Mouse (Mus musculus): Measurements from ENCODE around the gene Osbpl9.
A peak's percentile ranks its signal among the peaks of the same experiment; 100 is the strongest.

Osbpl9 gene

DNA sequence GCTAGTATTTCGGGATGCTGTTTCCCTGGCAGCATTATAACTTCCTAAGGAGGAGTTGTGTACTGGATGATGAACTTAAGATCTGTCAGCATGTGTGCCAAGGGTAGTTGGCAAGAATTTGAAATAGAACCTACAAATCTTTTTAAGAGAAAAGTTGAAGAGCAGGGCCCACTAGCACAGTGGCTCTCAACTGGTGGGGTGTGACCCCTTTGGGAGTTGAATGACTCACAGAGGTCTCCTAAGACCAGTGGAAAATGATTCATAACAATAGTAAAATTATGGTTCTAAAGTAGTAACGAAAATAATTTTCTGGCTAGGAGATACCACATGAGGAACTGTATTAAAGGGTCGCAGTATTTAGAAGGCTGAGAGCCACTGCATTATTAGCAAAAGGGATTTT, 67.1 kb downstream of the Osbpl9 start:
- no peak for DNase-seq (ENCODE audit: low spot score in 2 of 2)

DNA sequence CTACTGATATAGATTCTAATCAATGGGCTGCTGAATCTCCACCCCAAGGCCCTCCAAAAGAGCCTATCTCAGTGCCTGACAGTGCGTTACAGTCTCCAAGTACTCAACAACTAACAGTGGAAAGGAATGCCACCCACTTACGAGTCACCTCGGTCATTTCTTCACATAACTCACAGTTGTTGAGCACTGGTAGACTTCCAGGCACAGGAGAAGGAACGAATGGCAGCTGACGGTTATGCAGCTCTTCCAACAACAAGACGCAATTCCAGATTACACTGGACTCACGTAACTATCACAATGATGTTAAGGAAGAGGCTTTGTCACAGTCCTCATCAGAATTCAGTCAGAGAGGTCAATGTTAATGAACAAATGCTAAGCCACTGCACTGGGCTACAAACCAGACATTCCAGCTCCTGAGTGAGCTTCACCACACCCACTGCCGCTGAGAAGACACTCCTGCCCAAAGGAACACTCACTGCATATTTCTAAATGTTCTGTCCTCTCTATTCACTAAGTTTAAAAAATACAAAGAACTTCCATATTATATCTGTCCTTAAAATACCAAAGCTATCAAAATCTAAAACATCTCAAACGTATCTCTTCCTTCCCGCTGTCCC, 70.7 kb downstream of the Osbpl9 start:
- no peak for DNase-seq (ENCODE audit: low spot score in 2 of 2)

DNA sequence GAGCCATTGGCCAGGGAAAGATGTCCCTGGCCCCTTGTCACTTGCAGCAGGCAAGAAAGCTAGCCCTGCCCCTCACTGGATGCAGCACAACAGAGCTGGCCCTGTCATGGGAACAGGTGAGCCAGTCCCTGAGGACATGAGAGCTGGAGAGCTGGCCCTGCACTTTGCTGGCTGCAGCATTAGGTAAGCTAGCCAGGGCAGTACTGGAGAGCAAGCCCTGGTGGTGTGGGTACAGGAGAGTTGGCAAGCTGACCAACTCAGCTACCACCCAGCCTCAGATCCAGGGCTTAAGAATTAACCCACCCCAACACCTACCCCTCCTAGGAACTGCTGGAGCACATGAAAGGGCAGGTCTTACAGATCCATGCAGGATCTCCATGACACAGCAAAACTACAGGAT, 73.1 kb downstream of the Osbpl9 start:
- no peak for DNase-seq (ENCODE audit: low spot score in 2 of 2)

DNA sequence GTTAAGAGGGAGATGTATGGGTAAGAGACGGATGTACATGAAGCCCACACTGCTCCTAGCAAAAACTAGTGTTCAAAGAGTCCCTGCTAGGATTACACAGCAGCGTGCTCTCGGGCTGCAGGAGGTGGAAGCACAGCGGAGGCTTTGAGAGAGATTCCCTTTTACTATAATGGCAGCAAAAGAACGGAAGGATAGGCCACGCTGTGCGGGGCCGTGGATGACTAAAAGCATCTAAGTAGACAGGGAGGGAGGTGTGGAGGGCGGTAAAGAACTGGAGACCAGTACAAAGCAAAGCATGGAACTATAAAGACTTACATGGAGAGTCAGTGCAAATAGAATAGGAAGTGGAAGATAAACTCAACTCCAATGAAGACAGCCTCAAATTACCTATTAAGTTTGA, 74.1 kb downstream of the Osbpl9 start:
- DNase-seq (ENCODE audit: low spot score in 2 of 2) = no peak

DNA sequence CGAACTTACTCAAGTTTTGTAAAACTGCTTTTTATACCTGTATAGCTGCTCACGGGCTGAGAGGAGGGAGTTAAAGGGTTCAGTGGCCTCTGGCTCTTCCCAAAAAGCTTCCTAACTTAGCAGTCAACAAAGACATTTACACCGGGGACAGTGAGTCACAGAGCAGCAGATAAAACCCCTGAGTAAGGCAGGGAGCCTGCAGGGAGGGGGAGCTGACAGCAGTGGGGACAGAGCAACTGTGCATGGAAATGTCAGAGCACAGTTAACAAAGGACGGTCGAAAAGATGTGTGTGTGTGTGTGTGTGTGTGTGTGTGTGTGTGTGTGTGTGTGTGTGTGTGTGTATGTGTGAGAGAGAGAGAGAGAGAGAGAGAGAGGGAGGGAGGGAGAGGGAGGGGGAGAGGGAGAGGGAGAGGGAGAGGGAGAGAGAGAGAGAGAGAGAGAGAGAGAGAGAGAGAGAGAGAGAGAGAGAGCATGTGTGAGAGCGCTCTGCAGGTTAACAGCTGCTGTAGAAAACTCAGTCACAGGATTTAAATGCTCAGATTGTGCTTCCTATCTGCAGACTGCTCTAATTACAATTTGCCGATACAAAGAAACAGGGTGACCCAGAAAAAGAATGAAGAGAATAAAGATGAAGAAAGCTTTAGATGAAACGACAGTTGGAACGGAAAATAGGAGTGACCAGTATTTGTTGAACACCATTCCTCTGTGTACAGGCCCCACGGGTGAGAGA, 75.1 kb downstream of the Osbpl9 start:
- no peak for DNase-seq (ENCODE audit: low spot score in 2 of 2)

DNA sequence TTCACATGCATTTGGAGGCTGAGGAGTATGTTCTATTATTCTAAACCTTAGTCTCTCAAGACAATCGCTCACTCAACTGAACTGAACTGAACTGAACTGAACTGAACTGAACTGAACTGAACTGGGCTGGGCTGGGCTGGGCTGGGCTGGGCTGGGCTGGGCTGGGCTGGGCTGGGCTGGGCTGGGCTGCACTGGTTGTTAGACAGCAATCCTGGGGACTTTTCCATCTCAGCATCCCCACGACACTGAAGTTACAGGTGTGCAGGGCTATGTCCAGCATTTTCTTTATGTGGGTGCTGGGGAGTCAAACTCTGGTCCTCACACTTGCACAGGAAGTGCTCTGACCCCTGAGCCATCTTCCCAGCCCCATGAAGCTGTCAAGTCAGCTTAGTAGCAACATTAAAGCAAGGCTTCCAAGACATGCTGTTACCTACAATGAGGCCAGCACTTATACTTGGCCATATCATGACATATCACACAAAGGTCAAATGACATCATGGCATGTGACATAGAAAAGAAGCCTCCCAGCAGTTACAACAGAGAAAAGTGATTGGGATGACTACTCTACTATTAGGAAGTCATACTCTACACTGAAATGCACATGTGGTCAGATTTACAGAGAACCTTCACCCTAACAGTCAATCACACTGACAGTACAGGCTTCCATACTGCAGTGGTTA, 76.2 kb downstream of the Osbpl9 start:
- DNase-seq (ENCODE audit: low spot score in 2 of 2) = no peak

DNA sequence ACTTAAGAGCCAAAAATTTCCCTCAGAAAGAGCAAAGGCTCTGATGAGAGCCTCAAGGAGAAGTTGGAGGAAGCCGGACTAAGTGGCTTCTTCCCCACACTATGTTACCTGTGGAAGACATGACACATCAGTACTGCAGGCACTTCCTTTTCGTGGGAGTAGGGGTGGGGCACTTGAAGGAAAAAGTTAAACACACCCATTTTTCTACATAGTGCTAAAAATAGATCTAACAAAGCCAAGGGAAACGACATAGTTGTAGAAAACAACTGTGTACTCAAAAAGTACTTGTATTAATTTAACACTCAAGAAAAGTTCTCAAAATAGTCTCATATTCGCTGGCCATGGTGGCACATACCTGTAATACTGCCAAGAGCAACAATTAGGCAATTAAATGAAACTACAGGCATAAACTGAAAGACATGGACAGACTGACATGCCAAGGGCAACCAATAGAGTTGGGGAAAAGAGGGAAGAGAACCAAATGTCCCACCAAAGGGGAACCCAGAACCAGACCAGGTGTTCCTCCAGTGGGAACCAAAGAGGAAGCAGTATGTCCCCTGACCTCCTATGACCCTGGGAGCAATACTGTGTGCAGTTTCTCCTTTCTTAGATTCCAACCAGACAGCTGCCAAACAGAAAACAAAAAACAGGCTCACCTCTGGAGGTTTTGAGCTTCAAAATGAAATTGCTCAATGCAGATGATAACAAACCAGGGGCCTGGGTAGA, 79.1 kb downstream of the Osbpl9 start:
- no peak for DNase-seq (ENCODE audit: low spot score in 2 of 2)

DNA sequence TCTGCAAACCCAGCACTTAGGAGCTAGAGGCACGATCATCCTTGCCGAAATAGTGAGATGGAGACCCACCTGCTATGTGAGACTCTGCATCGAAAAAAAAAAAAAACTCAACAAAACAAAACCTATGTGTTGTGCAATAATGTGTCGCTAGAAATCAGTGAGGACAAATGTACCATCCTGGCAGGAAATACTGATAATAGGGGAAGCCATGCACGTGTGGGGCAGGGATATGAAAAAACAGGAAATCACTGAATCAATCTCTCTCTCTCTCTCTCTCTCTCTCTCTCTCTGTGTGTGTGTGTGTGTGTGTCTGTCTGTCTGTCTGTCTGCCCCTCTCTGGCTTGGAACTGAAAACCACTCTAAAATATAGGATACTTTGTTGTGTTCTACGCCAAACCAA, 81.3 kb downstream of the Osbpl9 start:
- no peak for DNase-seq (ENCODE audit: low spot score in 2 of 2)

DNA sequence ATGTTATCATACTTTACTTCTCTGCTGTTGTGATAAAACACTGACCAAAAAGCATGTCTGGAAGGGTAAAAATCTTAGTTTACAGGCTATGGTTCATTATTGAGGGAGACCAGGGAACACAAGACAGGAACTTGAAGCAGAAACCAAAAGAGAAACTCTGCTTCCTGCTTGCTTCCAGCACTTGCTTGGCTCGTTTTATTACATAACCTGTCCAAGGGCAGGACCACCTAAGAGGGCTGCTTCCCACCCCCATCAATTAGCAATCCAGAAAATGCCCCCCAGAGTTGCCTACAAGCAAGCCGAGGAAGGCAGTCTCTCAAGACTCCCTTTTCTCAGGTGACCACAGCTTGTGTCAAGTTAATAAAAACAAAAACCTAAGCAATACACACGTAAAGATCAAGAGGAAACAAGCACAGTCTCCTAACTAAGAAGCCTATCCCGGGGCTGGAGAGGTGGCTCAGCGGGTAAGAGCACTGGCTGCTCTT, 82.4 kb downstream of the Osbpl9 start:
- DNase-seq (ENCODE audit: low spot score in 2 of 2) = no peak

DNA sequence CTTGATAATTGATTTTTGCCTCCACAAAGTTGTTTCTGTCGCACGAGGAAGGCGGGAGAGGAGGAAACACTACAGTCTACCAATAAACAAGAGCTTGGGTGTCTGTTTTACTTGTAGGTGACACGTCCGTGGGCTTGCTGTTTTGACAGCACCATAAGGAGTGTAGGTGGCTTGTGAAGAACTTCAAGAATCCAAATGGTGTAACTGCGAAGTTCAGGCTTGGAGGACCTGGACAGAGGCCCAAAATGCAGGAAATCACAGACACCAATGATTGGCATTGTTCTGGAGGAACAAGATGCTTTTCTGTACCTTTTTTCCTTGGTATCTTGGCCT, 83.8 kb downstream of the Osbpl9 start:
- peak; percentile 59 to 82 for DNase-seq (ENCODE audit: low spot score in 2 of 2)

DNA sequence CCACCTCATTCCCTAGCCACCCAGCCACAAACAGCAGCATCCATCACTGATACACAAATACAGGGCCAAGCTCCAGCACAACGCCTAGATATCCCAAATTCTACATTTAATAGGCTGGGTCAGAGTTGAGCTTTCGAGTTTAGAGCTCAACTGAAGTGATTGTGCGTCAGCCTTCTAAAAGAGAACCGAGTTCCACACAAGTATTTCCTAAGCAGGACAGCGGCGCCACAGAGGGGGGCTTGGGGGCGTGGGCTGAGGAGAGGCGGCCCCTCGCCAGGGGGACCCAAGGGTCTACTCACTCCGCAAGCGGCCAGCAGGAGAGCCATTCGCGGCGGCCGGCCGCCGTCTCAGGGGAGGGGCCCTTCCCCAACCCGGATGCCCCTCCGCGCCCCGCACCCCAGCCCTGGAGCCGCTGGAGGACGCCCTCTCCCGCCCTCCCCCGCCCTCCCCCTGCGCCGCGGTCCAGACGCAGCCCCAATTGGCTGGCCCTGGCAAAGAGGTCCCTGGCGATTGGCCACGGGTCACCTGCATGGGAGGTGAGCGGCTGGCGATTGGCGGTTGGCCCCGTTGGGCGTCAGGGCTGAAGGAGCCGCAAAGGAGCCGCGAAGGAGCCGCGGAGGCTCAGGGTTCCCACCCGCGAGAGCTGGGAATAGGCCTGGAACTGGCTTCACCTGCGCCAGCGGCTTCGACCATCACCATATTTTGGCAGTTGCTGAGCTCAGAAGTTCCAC, 84.3 kb downstream of the Osbpl9 start:
- peak; percentile 69 to 74 for DNase-seq (ENCODE audit: low spot score in 2 of 2)

DNA sequence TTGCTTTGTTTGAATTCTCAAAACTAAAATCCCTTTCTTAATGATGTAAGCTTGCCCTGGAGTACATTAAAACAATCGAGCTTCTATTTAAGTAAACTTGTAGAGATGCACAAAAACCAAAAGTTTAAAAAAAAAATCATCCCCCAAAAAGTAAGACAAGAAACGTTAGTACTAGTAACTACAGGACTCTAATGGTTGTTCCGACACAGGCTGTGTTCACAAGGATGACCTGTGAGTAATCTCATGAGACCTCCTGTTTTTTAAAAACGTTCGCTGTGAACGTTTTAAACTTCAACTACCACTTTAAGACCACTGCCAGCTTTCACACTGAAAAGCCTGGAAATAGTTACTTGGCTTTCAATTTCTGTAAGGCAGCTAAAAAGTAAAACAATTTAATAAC, 85.1 kb downstream of the Osbpl9 start:
- DNase-seq (ENCODE audit: low spot score in 2 of 2) = no peak

DNA sequence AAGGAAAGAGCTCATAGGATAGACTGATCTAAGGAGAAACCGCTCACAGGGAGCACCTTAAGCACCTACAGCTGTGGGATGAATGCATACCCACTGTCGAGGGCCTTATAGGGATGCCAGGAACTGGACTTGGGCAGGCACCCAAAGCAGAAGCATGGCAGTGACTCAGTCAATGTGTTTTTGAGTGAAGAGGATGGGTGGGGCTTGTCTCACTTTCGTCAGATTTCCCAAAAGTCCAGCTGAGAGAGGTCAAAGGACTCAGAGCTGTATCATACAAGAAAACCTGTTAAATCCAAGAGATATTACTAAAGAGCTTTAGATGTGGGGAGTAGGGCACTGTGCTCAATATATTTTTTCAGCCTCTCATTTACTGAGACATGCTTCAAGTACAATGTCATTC, 85.6 kb downstream of the Osbpl9 start:
- no peak for DNase-seq (ENCODE audit: low spot score in 2 of 2)

DNA sequence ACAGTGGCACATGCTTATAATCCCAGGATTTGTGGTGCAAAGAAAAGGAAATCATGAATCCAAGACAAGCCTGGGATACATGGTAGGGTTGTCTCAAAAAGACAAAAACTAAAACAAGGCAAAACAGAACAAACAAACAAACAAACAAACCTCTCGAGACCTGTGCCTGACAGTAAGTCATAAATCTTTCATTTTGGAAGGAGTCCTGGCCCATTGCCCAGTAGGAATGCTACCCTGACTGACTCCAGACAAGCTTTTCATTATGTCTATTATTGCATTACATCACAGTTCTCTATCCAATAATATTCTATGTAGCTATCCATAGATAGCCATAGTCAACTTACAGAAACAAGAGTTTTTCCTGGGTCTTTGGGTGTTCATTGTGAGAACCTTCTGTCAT, 86.3 kb downstream of the Osbpl9 start:
- no peak for DNase-seq (ENCODE audit: low spot score in 2 of 2)

DNA sequence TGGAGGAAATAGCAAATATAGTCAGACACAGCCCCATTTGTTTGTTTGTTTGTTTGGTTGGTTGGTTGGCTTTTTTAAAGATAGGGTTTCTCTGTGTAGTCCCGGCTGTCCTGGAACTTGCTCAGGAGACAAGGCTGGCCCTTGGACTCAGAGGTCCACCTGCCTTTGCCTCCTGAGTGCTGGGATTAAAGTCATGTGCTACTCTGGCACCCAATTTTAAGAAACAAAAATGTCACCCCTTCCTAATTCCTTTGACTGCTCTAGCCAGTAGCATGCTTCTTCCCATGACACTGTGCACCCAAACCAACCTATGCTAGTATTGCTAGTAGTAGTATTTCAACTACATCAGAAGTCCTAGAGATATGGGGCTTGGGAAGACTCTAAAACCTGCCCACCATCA, 87.8 kb downstream of the Osbpl9 start:
- DNase-seq (ENCODE audit: low spot score in 2 of 2) = no peak

DNA sequence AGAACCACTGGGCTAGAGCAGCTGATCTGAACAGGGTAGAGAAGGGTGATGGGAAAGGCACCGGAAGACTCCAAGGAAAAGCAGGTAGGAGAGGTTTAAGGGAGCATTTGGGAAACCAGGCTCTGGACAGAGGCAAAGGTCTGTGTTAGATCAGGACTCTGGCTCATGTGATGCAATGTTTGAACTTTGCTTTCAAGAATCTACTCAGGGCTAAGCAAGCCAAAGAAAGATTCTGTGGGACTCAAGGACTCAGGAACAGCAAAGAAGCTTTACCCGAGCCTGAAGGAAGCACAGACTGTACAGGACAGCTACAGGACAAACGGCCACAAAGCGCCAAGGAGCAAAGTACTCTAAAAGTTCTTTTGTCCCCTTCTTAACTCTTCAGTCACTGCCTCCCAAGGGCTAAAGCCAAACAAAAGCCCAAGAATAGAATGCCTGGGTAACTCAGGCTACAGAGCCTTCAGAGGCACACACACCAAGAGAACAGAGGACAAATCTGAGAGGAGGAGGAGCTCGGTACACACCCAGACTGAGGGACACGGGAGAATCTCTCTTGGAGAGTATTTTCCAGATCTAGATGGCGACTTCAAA, 89.1 kb downstream of the Osbpl9 start:
- no peak for DNase-seq (ENCODE audit: low spot score in 2 of 2)

DNA sequence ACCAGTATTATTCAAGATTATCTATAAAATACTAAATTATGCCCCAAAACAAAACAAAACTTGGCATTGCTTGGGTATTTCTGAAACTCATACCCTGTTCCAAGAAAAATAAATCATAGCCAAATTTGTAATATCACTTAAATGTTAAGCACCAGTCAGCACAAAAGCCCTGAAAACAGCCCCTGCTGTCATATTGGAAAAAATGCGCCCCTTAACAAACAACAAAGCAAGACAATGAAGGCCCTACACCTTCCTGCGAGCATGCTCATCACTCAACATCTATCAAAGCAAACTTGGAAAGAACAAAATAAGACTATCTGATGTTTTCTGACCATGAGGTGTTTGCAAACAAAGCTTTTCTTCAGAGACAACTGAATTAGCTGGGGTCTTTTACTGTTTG, 91.1 kb downstream of the Osbpl9 start:
- DNase-seq (ENCODE audit: low spot score in 2 of 2) = no peak

DNA sequence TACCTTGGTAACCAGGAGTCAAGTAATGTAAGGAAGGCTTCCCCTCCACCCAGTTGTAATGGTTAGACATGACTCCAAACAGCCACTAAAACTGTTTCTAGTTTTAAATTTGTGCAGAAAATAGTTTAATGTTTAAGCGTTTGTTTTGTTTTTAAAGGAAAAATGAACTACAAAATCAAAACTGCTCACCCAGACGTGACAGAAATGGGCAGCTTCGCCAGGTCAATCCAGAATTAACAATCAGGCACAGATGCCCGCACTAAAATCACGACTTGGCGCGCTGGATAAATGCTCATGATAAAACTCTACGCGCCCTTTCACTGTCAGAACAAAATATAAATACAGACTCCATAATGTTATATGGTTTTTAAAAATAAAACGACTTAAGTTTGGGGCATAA, 92.4 kb downstream of the Osbpl9 start:
- no peak for DNase-seq (ENCODE audit: low spot score in 2 of 2)

DNA sequence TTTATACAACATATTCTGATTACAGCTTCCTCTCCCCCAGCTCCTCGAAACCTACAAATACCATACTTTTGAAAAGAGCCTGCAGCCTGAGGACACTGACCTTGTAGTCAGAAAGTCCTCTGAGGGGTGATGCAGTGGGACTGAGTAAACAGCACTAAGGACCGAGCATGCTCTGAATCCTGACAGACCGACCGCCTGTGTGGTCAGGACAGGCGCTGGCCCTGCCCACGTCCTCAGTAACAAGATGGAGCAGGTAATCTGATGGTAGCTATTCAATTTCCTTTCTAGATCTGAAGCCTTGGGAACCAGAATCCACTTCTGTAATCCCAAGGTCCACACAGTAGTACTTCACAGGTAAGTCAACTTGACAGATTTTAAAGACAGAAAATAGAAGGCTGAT, 93.1 kb downstream of the Osbpl9 start:
- no peak for DNase-seq (ENCODE audit: low spot score in 2 of 2)

DNA sequence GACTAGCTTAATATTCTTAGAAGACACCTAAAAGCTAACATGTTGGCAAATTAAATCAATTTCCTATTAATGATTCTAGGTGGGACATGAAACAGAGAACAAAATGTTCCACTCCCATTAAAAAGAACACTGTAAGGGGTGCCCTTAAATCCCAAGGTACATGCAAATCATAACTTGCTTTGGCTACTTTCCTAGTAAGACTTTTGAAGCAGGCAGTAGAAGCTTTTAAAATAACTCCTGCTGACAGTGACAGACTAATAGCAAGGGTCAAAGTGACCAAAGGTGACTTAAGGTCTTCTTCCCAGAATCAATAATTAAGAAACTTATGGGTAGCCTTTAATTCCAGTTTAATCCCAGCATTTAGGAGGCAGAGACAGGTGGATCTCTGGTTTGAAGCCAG, 95.5 kb downstream of the Osbpl9 start:
- DNase-seq (ENCODE audit: low spot score in 2 of 2) = no peak

DNA sequence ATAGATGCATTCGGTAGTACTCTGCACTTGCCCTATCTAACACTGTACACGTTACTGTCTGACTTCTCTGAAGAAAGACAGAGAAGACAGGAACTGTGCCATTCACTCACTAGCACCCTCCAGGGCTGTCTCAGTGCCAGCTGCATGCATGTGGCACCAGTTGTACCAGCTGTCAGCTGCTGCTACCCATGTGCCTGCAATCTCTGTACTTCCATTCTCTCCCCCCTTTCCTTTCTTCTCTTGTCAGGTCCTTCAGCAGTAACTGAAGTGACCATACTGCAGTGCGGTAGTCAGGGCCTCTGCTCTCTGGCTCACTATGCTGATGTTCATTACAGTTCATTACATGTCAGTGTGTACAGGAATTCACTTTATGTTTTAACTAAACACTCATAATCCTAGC, 96.0 kb downstream of the Osbpl9 start:
- no peak for DNase-seq (ENCODE audit: low spot score in 2 of 2)

DNA sequence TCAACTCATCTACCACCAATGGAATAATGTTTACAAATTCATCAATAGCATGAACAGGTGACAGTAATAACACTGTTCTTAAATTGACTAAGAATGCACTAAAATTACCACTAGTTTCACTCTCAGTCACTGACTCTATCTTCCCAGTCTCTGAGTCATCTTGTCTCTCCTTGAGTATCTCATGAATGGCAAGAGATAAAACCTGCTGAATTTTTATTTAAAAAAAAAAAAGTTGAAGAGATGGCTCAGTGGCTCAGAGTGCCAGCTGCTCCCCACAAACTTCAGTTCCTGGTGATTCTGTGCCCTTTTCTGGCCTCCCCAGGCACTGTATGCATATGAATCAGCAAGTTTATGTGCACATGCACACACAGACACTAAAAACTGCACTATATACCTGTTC, 96.8 kb downstream of the Osbpl9 start:
- no peak for DNase-seq (ENCODE audit: low spot score in 2 of 2)

Data from frontal cortex, postnatal 36 days (tissue).